In the genomic region with DNA sequence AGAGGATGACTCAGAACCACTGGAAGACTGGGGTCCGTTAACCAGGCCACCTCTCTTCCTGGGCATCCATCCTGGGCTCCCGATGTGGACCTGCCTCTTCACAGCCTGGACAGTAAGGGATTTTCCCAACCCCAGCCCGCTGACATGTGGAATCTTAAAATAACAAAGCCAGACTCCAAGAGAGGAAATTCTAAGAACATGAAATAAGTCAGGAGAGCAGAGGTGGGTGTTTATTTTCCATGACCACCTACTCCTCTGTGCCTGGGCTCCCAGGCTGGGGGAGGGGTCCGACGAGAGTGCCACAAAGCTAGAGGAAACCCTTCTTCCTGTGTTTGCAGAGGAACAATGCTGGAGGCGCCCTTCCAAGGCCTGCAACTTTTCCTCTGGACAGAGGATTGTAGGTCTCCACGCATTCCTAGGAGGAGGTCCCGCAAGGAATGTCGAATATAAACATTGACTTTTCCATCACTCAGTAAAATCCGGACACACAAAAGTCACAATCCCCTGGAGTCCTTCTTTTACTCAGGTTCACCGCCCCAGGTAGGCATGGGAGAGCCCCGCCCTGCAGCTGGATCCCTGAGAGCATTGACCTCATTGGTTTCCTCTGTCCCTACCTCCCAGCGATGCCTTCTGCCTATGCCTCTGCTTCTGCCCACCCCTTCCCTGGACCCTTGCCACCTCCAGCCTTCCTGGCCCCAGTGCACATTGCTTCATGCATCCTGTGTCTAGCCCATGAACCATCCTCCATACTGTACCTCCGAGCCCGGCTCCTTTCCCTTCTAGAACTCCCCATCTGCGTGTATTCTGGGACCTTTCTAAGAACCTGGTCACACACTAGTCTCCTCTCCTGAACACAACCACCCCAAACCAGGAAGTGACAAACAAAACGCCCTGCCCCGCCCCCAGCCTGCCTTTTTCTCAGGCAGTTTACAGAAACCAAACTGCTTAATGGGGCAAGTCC, we compare ENCODE assay signal across 9 mouse cellular contexts. TPM values are rescaled to one million over a fixed set of nuclear protein-coding genes. Genes with fewer than 3 reads are reported as not detected.
DNase-seq lines count a peak whose midpoint lies in the region; ATAC-seq and TF ChIP-seq lines count a peak whose summit lies in the region.
"Had no signal": no experiment of that assay in that cellular context is flagged by ENCODE, and none has a peak within 500 bp of the region (broad histone marks: within the 10 kb centered on the region; RNA-seq: fewer than 3 reads in every experiment).

No protein-coding gene starts in this region.

- ATAC-seq in embryonic facial prominence, embryonic 13.5 days (ENCODE audit: insufficient number of reproducible peaks, insufficient read depth, low FRiP score, low TSS enrichment, low read depth), result no peak
- ATAC-seq in liver, embryonic 13.5 days (ENCODE audit: low read depth), result no peak
- no peak for ATAC-seq in cerebellum, adult (ENCODE audit: insufficient number of reproducible peaks, low FRiP score, low TSS enrichment)

- H3K36me3 ChIP-seq in embryonic facial prominence, embryonic 13.5 days, result no peaks in the 10 kb centered on the region
- H3K36me3 ChIP-seq in liver, embryonic 13.5 days, result no peaks in the 10 kb centered on the region
- H3K36me3 ChIP-seq: G1E had no signal

- peak overlapping the region; percentile 46; the same call in 1 of the 2 replicates for H3K27ac ChIP-seq in layer of hippocampus, adult 2 months
- peak overlapping the region; percentile 64 for H3K27ac ChIP-seq in embryonic facial prominence, embryonic 13.5 days
- H3K27ac ChIP-seq in liver, embryonic 13.5 days, result peak overlapping the region; percentile 36

- H3K9ac ChIP-seq in embryonic facial prominence, embryonic 13.5 days, result no peak overlapping the region
- H3K9ac ChIP-seq in liver, embryonic 13.5 days, result no peak overlapping the region

- DNase-seq in layer of hippocampus, adult 2 months (ENCODE audit: low spot score in 2 of 2), result no peak
- no peak for DNase-seq in layer of hippocampus, adult 9-11 months
- DNase-seq in heart, postnatal 36 days, result peak; percentile 58 to 64
- DNase-seq in liver, embryonic 13.5 days, result no peak
- DNase-seq in testis, postnatal 10 days (ENCODE audit: low spot score), result peak; percentile 60
- no peak for DNase-seq in urinary bladder, postnatal 10 days (ENCODE audit: low spot score)

- TF ChIP-seq CTCF in layer of hippocampus, adult 2 months (conservative IDR thresholded peaks at IDR 0.05), result no peak

- WGBS in embryonic facial prominence, embryonic 13.5 days, result 59% methylated on average over 18 of the region's 18 CpGs
- WGBS in liver, embryonic 13.5 days (ENCODE audit: insufficient replicate concordance), result 20% methylated on average over 18 of the region's 18 CpGs

- no peak overlapping the region for H3K4me2 ChIP-seq in embryonic facial prominence, embryonic 13.5 days
- no peak overlapping the region for H3K4me2 ChIP-seq in liver, embryonic 13.5 days

- H3K9me3 ChIP-seq in embryonic facial prominence, embryonic 13.5 days, result no peaks in the 10 kb centered on the region
- no peaks in the 10 kb centered on the region for H3K9me3 ChIP-seq in liver, embryonic 13.5 days (replicated peaks)
- H3K9me3 ChIP-seq: G1E had no signal

- no peaks in the 10 kb centered on the region for H3K27me3 ChIP-seq in embryonic facial prominence, embryonic 13.5 days
- H3K27me3 ChIP-seq in liver, embryonic 13.5 days, result peaks cover 6% of the 10 kb centered on the region

- no peak overlapping the region for H3K4me3 ChIP-seq in layer of hippocampus, adult 2 months
- H3K4me3 ChIP-seq in embryonic facial prominence, embryonic 13.5 days, result no peak overlapping the region
- no peak overlapping the region for H3K4me3 ChIP-seq in liver, embryonic 13.5 days (replicated peaks)

- peaks cover 32% of the 10 kb centered on the region for H3K4me1 ChIP-seq in embryonic facial prominence, embryonic 13.5 days
- H3K4me1 ChIP-seq in liver, embryonic 13.5 days (replicated peaks), result peaks cover 13% of the 10 kb centered on the region

- intact Hi-C loops in heart, postnatal 36 days (cut with DNase I), result loop anchor here (2.0 kb wide), 1 partner anchor 61 kb away; the partner anchor contains the start of gene Amotl2

RNA-seq across cellular contexts. Expression of gene Ryk, which starts 56.8 kb away (rescaled TPM):
- 10 to 100 TPM; 44.5 to 46.3 TPM for total RNA-seq in layer of hippocampus, adult 2 months (2021)
- 25.4 and 26.5 TPM in 2 replicates for polyA plus RNA-seq in embryonic facial prominence, embryonic 13.5 days (2015; fragmentation: Nextera tagmentation; extraction: Ambion mirVana)
- total RNA-seq in heart, postnatal 36 days (2021), result 10 to 100 TPM; 38.9 to 39.0 TPM
- 4.5 and 5.2 TPM in 2 replicates for polyA plus RNA-seq in liver, embryonic 13.5 days (2015; fragmentation: Nextera tagmentation; extraction: Ambion mirVana)

Comparison
In these comparisons a context has a peak if more than half of its experiments do, and no peak if none do; other contexts are left out.
1. DNase-seq: peak in heart, postnatal 36 days (2 of 2) and testis, postnatal 10 days (single experiment); none in layer of hippocampus, adult 2 months (0 of 2), layer of hippocampus, adult 9-11 months (single experiment), liver, embryonic 13.5 days (single experiment) and urinary bladder, postnatal 10 days (single experiment).
2. Peak in every context shown above with its lines, with median percentiles within 50 percentile points of each other: H3K27ac ChIP-seq.